Mouse (Mus musculus) liver, embryonic 11.5 days (tissue): ENCODE data around the gene Bmi1. TPM values are rescaled to one million over a fixed set of nuclear protein-coding genes. Genes with fewer than 3 reads are reported as not detected.

Experiments
- ATAC-seq: fragments of 200-750 bp; cut with Nextera tagmentation; replicated peaks from 2 replicates; pipeline ENCODE4 v1.8.0; 2017; ENCODE audit warnings: moderate number of reproducible peaks, mild to moderate bottlenecking, moderate TSS enrichment, moderate library complexity; ENCODE audit not compliant: low FRiP score
- DNase-seq: peaks from one replicate; pipeline ENCODE4 v3.0.0-alpha.2; 2017; ENCODE audit warnings: low spot score
- H3K27ac ChIP-seq: fragments of 300-500 bp; sonication (generic); 2 replicates; pipeline ENCODE4 v1.5.1; 2014; ENCODE audit warnings: mild to moderate bottlenecking, low read depth, low read length, control low read depth
- H3K27me3 ChIP-seq: fragments of 300-500 bp; sonication (generic); replicated peaks from 2 replicates; pipeline ENCODE4 v1.6.1; 2014; ENCODE audit warnings: low read length, mixed read lengths; ENCODE audit not compliant: control insufficient read depth, insufficient read depth
- H3K36me3 ChIP-seq: fragments of 300-500 bp; sonication (generic); 2 replicates; pipeline ENCODE4 v1.6.1; 2014; ENCODE audit warnings: mild to moderate bottlenecking, low read length, moderate library complexity, mixed read lengths; ENCODE audit not compliant: control insufficient read depth, insufficient read depth
- H3K4me1 ChIP-seq: fragments of 300-500 bp; sonication (generic); replicated peaks from 2 replicates; pipeline ENCODE4 v1.6.1; 2014; ENCODE audit warnings: low read length, mixed read lengths; ENCODE audit not compliant: control insufficient read depth, insufficient read depth
- H3K4me2 ChIP-seq: fragments of 300-500 bp; sonication (generic); 2 replicates; pipeline ENCODE4 v1.6.1; 2014; ENCODE audit warnings: mild to moderate bottlenecking, control low read depth, moderate library complexity
- H3K4me3 ChIP-seq: fragments of 300-500 bp; sonication (generic); 2 replicates; pipeline ENCODE4 v1.5.1; 2014; ENCODE audit warnings: low read depth, low read length, control low read depth
- H3K9ac ChIP-seq: fragments of 300-500 bp; sonication (generic); 2 replicates; pipeline ENCODE4 v1.6.1; 2014; ENCODE audit warnings: low read depth, low read length, control low read depth
- H3K9me3 ChIP-seq: fragments of 300-500 bp; sonication (generic); 2 replicates; pipeline ENCODE4 v1.6.1; 2016; ENCODE audit warnings: low read length, inconsistent platforms, mixed read lengths; ENCODE audit not compliant: control insufficient read depth
- WGBS: fragments of 180-500 bp; shearing (Covaris S2); extraction: QIAGEN DNeasy Blood & Tissue Kit; methylation state at CpG from one replicate; pipeline ENCODE4 v1.1.7; 2014; 5-methylcytosine and 5-hydroxymethylcytosine counted together
- polyA plus RNA-seq: library from polyadenylated mRNA; unstranded; fragments of >200 nt; fragmentation: Nextera tagmentation; extraction: Ambion mirVana; gene quantifications from 2 replicates; pipeline ENCODE4 v1.2.1, GENCODE M21; 2014

Bmi1 gene
- polyA plus RNA-seq, 1 experiment from 2014 or later: 12.9 TPM

GRCm38 (mm10) chr2:18673766-18674165, 3.1 kb upstream of the Bmi1 start:
- no peak overlapping the region for H3K4me2 ChIP-seq
- DNase-seq (no peak), ATAC-seq (no peak)
- peaks cover 7% of the 10 kb centered on the region for H3K4me1 ChIP-seq
- peaks cover 21% of the 10 kb centered on the region for H3K27me3 ChIP-seq
- no peaks in the 10 kb centered on the region for H3K36me3 ChIP-seq
- 54% methylated on average over 4 of the region's 4 CpGs for WGBS
- H3K9me3 ChIP-seq: no peaks in the 10 kb centered on the region
- H3K27ac ChIP-seq: no peak overlapping the region
- H3K4me3 ChIP-seq: no peak overlapping the region
- no peak overlapping the region for H3K9ac ChIP-seq

- DNase-seq (no peak), ATAC-seq (no peak)
- Histone ChIP-seq H3K4me3 (no peak overlapping the region), H3K4me2 (no peak overlapping the region), H3K27ac (no peak overlapping the region), H3K9me3 (no peaks in the 10 kb centered on the region), H3K36me3 (no peaks in the 10 kb centered on the region), H3K27me3 (peaks cover 26% of the 10 kb centered on the region), H3K4me1 (peaks cover 7% of the 10 kb centered on the region), H3K9ac (no peak overlapping the region)
- WGBS: 51% methylated on average over 4 of the region's 4 CpGs
Measured at GRCm38 (mm10) chr2:18674193-18674902, 2.5 kb upstream of the Bmi1 start.

DNA sequence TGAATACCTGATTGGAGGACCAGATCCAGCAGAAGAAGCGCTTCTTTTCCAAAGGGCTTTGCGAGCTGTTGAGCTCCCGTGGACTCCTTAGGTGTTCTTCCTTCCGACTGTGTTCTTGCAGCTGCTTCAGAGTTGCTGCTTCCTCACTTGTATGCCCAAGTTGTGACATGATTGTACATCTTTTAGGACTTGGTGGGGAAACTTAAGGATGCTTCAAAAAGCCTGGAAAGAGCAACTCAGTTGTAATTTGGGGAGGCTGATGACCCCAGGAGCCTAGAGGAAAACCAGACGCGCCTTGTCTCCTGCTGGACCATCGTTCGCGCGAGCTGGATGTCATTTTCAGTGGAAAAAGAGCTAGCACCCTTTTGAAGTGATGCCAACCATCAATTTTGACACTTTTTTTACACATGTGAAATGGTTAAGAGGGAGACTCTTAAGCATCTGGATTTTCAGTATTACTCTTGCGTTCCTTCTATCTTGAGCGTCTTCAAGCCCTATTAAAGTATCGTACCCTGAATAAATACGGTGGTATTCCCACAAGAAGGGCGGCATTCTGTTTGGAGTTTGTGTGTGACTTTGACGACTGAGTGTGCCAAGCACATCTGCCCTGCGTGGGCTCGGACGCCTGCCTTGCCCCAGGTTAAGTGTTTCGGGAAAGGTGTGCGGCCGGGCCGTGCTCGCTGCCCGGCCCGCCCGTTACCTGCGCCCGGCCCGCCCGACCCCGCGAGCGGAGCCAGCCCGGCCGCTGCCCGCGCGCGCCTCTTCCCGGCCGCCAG, 949 bp upstream of the Bmi1 start:
- H3K27ac ChIP-seq: peak overlapping the region; percentile 84
- peaks cover 41% of the 10 kb centered on the region for H3K27me3 ChIP-seq

DNA sequence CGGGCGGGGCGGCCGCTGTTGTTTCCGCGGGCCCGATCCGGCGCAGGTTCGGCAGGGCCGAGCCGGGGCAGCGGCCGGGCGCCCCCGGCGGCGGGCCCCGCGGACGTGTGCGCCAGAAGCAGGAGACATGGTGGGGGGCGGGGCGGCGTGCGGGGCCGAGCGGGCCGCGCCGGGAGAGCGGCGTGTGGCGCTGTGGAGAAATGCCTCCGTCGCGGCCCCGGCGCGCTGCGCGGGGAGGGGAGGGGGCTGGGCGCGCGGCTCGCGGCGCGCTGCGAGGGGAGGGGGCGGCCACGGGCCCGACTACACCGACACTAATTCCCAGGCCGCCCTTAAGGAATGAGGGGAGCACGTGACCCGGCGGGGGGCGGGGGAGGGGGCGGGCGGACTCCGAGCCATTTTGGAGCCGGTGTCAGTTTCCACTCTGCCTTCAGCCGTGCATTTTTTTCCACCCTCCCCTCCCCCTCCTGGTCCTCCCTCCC, 322 bp upstream of the Bmi1 start:
- Histone ChIP-seq H3K4me2 (peak overlapping the region; percentile 95), H3K9ac (peak overlapping the region; percentile 86), H3K36me3 (no peaks in the 10 kb centered on the region), H3K27ac (peak overlapping the region; percentile 84), H3K4me3 (peak overlapping the region; percentile 84), H3K4me1 (peaks cover 14% of the 10 kb centered on the region), H3K9me3 (no peaks in the 10 kb centered on the region), H3K27me3 (peaks cover 47% of the 10 kb centered on the region)
- WGBS: 0% methylated on average over 41 of the region's 64 CpGs
- ATAC-seq (peak; percentile 78), DNase-seq (peak; percentile 88)

More for the DNA sequence above, 949 bp upstream of the Bmi1 start:
- Histone ChIP-seq H3K9me3 (no peaks in the 10 kb centered on the region), H3K9ac (peak overlapping the region; percentile 86), H3K36me3 (no peaks in the 10 kb centered on the region), H3K4me1 (peaks cover 11% of the 10 kb centered on the region), H3K4me3 (peak overlapping the region; percentile 84), H3K4me2 (peak overlapping the region; percentile 95)
- WGBS: 8% methylated on average over 40 of the region's 42 CpGs
- no peak for ATAC-seq
- DNase-seq: peak; percentile 42

DNA sequence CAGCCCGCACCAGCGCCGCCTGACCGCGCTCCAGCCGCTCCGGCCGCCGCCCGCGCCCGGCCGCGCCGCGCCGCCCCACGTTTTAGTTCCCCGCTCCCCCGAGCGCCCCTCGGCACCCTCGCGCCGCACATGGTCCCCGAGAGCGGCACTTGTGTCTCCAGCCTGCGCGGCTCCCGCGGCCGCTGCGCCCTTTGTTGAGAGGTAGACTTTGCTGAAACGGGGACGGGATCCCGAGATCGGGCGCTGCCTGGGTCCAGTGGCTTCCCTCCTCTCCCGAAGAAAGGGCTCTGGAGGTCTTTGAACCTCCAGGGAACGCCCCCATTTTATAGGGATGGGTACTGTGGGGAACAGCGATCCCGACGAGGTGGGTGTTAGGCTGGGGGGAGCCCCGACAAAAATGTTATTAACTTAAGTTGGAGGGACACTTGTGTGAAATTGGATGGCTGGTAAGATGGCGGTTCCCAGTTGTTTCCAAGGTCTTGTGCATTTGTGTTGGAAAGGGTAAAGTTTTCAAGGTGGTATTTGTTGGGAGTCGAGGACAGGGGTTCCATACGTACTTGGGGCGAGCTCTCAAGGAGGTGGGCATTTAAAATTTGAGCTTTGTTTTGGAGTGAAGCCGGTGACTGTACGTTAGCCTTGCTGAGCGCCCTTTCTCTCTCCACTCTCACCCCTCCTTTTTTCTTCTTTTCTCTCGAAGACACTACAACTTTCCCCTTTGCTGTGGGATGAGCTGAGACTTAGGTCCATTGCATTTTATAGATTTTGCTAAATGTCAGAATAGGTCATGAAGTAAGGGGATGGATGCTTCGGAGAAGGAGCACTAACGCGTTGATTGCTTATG, 1.0 kb downstream of the Bmi1 start:
- Histone ChIP-seq H3K9ac (peak overlapping the region; percentile 86), H3K4me3 (peak overlapping the region; percentile 84), H3K9me3 (no peaks in the 10 kb centered on the region), H3K36me3 (no peaks in the 10 kb centered on the region; the same call in 1 of the 2 replicates), H3K27me3 (peaks cover 49% of the 10 kb centered on the region), H3K4me1 (peaks cover 13% of the 10 kb centered on the region), H3K27ac (no peak overlapping the region; the same call in 1 of the 2 replicates), H3K4me2 (peak overlapping the region; percentile 95)
- WGBS: under 1% methylated on average over 41 of the region's 55 CpGs
- DNase-seq (peak; percentile 80), ATAC-seq (peak; percentile 13; the same call in 1 of the 2 replicates)

DNA sequence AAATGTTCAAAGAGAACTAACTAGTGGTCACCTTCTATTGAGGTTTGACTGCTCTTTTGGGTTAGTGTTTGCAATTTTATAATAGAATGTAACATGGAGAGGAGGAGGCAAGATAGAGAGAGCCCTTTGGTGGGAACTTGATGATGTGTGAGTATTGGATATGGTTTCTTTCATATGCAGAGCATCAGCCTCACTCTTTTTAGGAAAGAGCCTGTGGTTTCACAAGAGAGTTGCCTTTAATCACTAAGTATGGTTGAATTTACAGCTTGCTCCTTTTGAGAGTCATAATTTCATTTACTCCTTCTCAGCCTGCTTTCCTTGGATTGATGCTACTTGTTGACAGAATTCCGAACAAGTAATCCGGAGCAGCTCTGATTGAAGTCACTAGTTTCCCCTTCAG, 2.9 kb downstream of the Bmi1 start:
- no peak for DNase-seq
- Histone ChIP-seq H3K4me2 (no peak overlapping the region), H3K9ac (no peak overlapping the region), H3K9me3 (no peaks in the 10 kb centered on the region), H3K36me3 (no peaks in the 10 kb centered on the region; the same call in 1 of the 2 replicates), H3K4me3 (no peak overlapping the region), H3K27me3 (peaks cover 47% of the 10 kb centered on the region), H3K27ac (no peak overlapping the region), H3K4me1 (peaks cover 11% of the 10 kb centered on the region)
- ATAC-seq: no peak
- 44% methylated on average over 2 of the region's 2 CpGs for WGBS

GRCm38 (mm10) chr2:18680501-18680900, 3.7 kb downstream of the Bmi1 start:
- no peak for ATAC-seq
- Histone ChIP-seq H3K4me2 (peak overlapping the region; percentile 69), H3K36me3 (no peaks in the 10 kb centered on the region; the same call in 1 of the 2 replicates), H3K27me3 (peaks cover 46% of the 10 kb centered on the region), H3K4me1 (peaks cover 11% of the 10 kb centered on the region), H3K27ac (no peak overlapping the region), H3K9ac (0 out of 2 replicates have a peak overlapping the region, but pooled peaks have one; percentile 14), H3K4me3 (peak overlapping the region; percentile 45), H3K9me3 (no peaks in the 10 kb centered on the region)
- no peak for DNase-seq
- WGBS: 2% methylated on average over 4 of the region's 4 CpGs

DNA sequence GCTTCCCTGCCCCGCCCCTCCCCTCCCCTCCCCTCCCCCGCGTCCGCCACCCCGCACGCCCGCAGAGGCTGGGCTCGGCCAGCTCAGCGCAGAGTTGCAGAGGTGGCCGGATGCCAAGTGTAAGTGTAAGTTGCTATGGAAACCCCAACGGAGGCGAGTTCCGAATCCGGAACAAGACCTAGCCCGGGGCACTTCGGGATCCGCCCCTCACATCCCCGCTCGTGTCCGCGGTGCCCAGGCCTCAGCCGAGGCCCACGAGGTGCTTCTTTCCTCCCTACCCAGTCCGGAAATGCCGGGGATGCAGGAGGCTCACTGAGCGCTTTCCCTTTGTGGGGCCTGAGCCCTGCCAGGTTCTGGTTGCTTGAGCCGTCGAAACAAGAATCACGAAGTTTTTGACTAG, 4.1 kb downstream of the Bmi1 start:
- 0 out of 2 replicates have a peak overlapping the region, but pooled peaks have one; percentile 14 for H3K9ac ChIP-seq
- no peak overlapping the region for H3K27ac ChIP-seq
- H3K36me3 ChIP-seq: no peaks in the 10 kb centered on the region; the same call in 1 of the 2 replicates
- peak; percentile 53 for DNase-seq
- peak overlapping the region; percentile 69 for H3K4me2 ChIP-seq
- H3K4me3 ChIP-seq: peak overlapping the region; percentile 45
- peaks cover 11% of the 10 kb centered on the region for H3K4me1 ChIP-seq
- H3K9me3 ChIP-seq: no peaks in the 10 kb centered on the region
- ATAC-seq: no peak
- whole genome bisulfite sequencing: 2% methylated on average over 27 of the region's 29 CpGs
- peaks cover 42% of the 10 kb centered on the region for H3K27me3 ChIP-seq
